8 mouse cellular contexts compared by ENCODE assay signal in the genomic region with DNA sequence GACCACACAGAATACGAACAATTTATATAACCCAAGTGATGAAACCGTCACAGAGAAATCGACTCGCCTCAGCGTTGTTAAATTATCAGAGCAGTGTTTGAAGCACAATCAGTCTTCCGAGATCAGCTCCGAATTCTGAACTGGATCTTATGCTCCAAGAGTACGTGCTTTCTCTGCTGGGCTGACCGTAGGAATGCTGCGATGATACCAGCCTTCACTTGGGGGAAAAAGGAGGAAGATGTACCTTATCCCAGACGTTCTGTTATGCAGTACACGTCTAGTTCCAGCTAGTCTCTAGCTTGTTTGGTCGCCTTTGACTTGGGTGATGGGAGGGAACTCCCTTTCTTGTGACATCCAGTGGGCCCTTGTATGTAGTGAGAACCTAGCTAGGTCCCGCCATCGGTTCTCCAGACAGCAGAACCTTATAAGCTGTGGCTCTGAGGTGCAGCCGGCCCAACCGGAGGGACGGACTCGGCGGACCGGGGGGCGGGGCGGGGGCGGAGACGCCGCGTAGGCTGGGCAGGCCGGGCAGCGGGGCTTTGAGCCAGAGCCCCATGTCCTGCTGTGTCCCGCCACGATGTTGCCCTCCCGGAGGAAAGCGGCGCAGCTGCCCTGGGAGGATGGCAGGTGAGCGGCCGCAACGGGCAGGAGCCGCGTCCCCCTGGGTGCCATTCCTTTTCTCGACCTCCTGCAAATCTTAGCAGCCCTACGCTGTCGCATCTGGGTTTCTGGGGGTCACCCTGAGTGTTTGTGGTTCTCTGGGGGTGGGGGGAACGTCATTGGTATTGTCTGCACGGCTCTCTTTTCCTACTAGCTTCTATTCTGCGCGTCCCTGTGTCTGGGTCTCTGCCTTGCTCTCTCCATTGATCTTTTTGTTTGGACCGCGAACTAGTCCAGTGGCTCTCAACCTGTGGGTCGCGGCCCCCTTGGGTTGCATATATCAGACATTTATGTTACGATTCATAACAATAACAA. TPM values are rescaled to one million over a fixed set of nuclear protein-coding genes. Genes with fewer than 3 reads are reported as not detected.
DNase-seq lines count a peak whose midpoint lies in the region; ATAC-seq lines count a peak whose summit lies in the region.

A gene (plus strand): TSS at position 331 of the 975 bp plus-strand sequence.

- peaks cover 6% of the 10 kb centered on the region; the same call in 1 of the 2 replicates for H3K4me1 ChIP-seq in brown adipose tissue, adult 24 weeks (ENCODE audit: control insufficient read depth, insufficient read depth, insufficient read length, low read length)
- H3K4me1 ChIP-seq in forebrain, embryonic 10.5 days = peaks cover 20% of the 10 kb centered on the region
- H3K4me1 ChIP-seq in heart, embryonic 14.5 days (ENCODE audit: control insufficient read depth in 2 of 2, insufficient read depth in 2 of 2, low read length in 2 of 2) = peaks cover 0 to 10% of the 10 kb centered on the region in 2 experiments; a peak in 2 of 4 replicates
- peaks cover 21% of the 10 kb centered on the region for H3K4me1 ChIP-seq in liver, embryonic 13.5 days (replicated peaks)
- peaks cover 3% of the 10 kb centered on the region; the same call in 1 of the 2 replicates for H3K4me1 ChIP-seq in stomach, embryonic 14.5 days (ENCODE audit: control insufficient read depth, insufficient read depth, low read length)

- H3K4me2 ChIP-seq in heart, embryonic 14.5 days (ENCODE audit: low read length) = peak within 1 kb of the TSS; percentile 79
- peak within 1 kb of the TSS; percentile 91 for H3K4me2 ChIP-seq in liver, embryonic 13.5 days
- H3K4me2 ChIP-seq in stomach, embryonic 14.5 days (replicated peaks; ENCODE audit: low read depth, low read length) = peak within 1 kb of the TSS; percentile 54

- no peaks in the 10 kb centered on the region for H3K9me3 ChIP-seq in forebrain, embryonic 10.5 days
- no peaks in the 10 kb centered on the region for H3K9me3 ChIP-seq in heart, embryonic 14.5 days (ENCODE audit: control insufficient read depth, low read length)
- H3K9me3 ChIP-seq in liver, embryonic 13.5 days (replicated peaks) = no peaks in the 10 kb centered on the region
- H3K9me3 ChIP-seq in stomach, embryonic 14.5 days (ENCODE audit: control insufficient read depth, low read depth, low read length) = no peaks in the 10 kb centered on the region

- H3K9ac ChIP-seq in heart, embryonic 14.5 days (ENCODE audit: low read length) = peak within 1 kb of the TSS; percentile 92
- peak within 1 kb of the TSS; percentile 85 for H3K9ac ChIP-seq in liver, embryonic 13.5 days
- peak within 1 kb of the TSS; percentile 80 for H3K9ac ChIP-seq in stomach, embryonic 14.5 days (replicated peaks; ENCODE audit: low read depth, low read length)

- H3K4me3 ChIP-seq in brown adipose tissue, adult 24 weeks (ENCODE audit: insufficient read depth, low read depth, low read length) = peak within 1 kb of the TSS; percentile 93
- peak within 1 kb of the TSS; percentile 64 for H3K4me3 ChIP-seq in forebrain, embryonic 10.5 days
- H3K4me3 ChIP-seq in heart, embryonic 14.5 days (ENCODE audit: control insufficient read depth in 1 of 2, insufficient read depth in 1 of 2, low read depth in 1 of 2, low read length in 2 of 2) = peak within 1 kb of the TSS; percentile 82 to 84
- peak within 1 kb of the TSS; percentile 89 for H3K4me3 ChIP-seq in liver, embryonic 13.5 days (replicated peaks)
- H3K4me3 ChIP-seq in stomach, embryonic 14.5 days (ENCODE audit: low read depth, low read length) = peak within 1 kb of the TSS; percentile 87

- H3K27ac ChIP-seq in brown adipose tissue, adult 24 weeks (replicated peaks; ENCODE audit: low read depth, low read length) = peak within 1 kb of the TSS; percentile 45
- H3K27ac ChIP-seq in forebrain, embryonic 10.5 days = peak within 1 kb of the TSS; percentile 81
- H3K27ac ChIP-seq in heart, embryonic 14.5 days (replicated peaks in 1 of 2; ENCODE audit: control insufficient read depth in 1 of 2, insufficient read depth in 1 of 2, low read depth in 2 of 2, low read length in 2 of 2) = peak within 1 kb of the TSS in 1 of 2 experiments; percentile 24; a peak in 2 of 4 replicates
- H3K27ac ChIP-seq in liver, embryonic 13.5 days = peak within 1 kb of the TSS; percentile 73
- H3K27ac ChIP-seq in stomach, embryonic 14.5 days (ENCODE audit: low read length) = no peak within 1 kb of the TSS

- H3K36me3 ChIP-seq in forebrain, embryonic 10.5 days (replicated peaks) = peaks cover 52% of the 10 kb centered on the region
- H3K36me3 ChIP-seq in heart, embryonic 14.5 days (ENCODE audit: control insufficient read depth, insufficient read depth, low read length) = peaks cover 49% of the 10 kb centered on the region
- peaks cover 43% of the 10 kb centered on the region for H3K36me3 ChIP-seq in liver, embryonic 13.5 days
- peaks cover 32% of the 10 kb centered on the region for H3K36me3 ChIP-seq in stomach, embryonic 14.5 days (ENCODE audit: control insufficient read depth, insufficient read depth, low read length)

- WGBS in forebrain, embryonic 10.5 days = 10% methylated on average over 51 of the region's 51 CpGs
- WGBS in heart, embryonic 14.5 days = 8% methylated on average over 50 of the region's 51 CpGs
- WGBS in liver, embryonic 13.5 days (ENCODE audit: insufficient replicate concordance) = 6% methylated on average over 51 of the region's 51 CpGs
- WGBS in stomach, embryonic 14.5 days = 8% methylated on average over 51 of the region's 51 CpGs

- ATAC-seq in heart, embryonic 14.5 days (ENCODE audit: insufficient number of reproducible peaks, insufficient read depth, low FRiP score, low read depth) = peak; percentile 85
- peak; percentile 87 for ATAC-seq in liver, embryonic 13.5 days (ENCODE audit: low read depth)
- ATAC-seq in stomach, embryonic 14.5 days (ENCODE audit: insufficient number of reproducible peaks, insufficient read depth, low FRiP score, low read depth) = peak; percentile 87

- H3K27me3 ChIP-seq in forebrain, embryonic 10.5 days (ENCODE audit: poor library complexity, severe bottlenecking) = no peaks in the 10 kb centered on the region
- no peaks in the 10 kb centered on the region for H3K27me3 ChIP-seq in heart, embryonic 14.5 days (ENCODE audit: control insufficient read depth, insufficient read depth, low read length)
- no peaks in the 10 kb centered on the region for H3K27me3 ChIP-seq in liver, embryonic 13.5 days
- no peaks in the 10 kb centered on the region for H3K27me3 ChIP-seq in stomach, embryonic 14.5 days (ENCODE audit: control insufficient read depth, insufficient read depth, low read length)

- peak; percentile 79 for DNase-seq in CD4-positive helper T cell, adult 2 months (ENCODE audit: low read depth, low spot score)
- peak; percentile 77 for DNase-seq in forebrain, embryonic 10.5 days (ENCODE audit: extremely low spot score, low spot score)
- DNase-seq in kidney, postnatal 14 days = peak; percentile 91
- peak; percentile 76 for DNase-seq in liver, embryonic 13.5 days
- peak; percentile 83 to 84 for DNase-seq in natural killer cell, adult 2 months (ENCODE audit: low spot score in 2 of 2)

RNA-seq across cellular contexts. Expression of the gene that starts here (rescaled TPM):
- polyA plus RNA-seq in brown adipose tissue, adult 24 weeks (2012; ENCODE audit: insufficient read depth, insufficient read length, missing spikeins) = 5.9 and 8.2 TPM in 2 replicates
- polyA plus RNA-seq in forebrain, embryonic 10.5 days (2016; fragmentation: Nextera tagmentation; extraction: Ambion mirVana) = 26.6 and 28.9 TPM in 2 replicates
- polyA plus RNA-seq in heart, embryonic 14.5 days (2014; fragmentation: Nextera tagmentation; extraction: Ambion mirVana) = 16.4 and 17.2 TPM in 2 replicates
- polyA plus RNA-seq in liver, embryonic 13.5 days (2015; fragmentation: Nextera tagmentation; extraction: Ambion mirVana) = 7.0 and 7.8 TPM in 2 replicates
- polyA plus RNA-seq in stomach, embryonic 14.5 days (2014; fragmentation: Nextera tagmentation; extraction: Ambion mirVana) = 21.0 and 24.9 TPM in 2 replicates
